Mouse (Mus musculus): ENCODE data around the gene Asxl2. TPM values are rescaled to one million over a fixed set of nuclear protein-coding genes. Genes with fewer than 3 reads are reported as not detected.
"Not testable (repeated sequence)": the region's sequence is repeated elsewhere in the genome, so short reads cannot be mapped to it uniquely, and the experiment has no call there.

Asxl2 gene
- polyA plus RNA-seq, 1 experiment, result 60.9 TPM

DNA sequence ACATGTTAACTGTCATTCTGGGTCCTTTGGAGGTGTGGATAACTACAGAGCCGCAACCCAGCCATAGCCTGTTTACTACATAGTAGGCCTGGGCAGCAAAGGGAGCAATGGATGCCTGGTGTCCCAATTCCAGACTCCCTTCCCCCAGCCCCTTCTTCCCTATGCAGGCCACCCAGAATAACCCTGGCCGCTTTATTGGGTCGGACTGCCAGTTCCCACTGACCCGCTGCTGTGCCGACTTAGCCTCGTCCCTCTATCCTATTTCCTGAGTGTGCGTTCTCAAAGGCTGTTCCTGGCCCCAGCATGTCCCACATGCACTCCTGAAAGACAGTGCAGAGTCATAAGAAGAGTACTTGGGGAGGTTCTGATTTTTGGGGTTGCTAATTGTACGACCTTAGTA lies 29.7 kb upstream of the Asxl2 start:
- H3K9me3 ChIP-seq (replicated peaks; ENCODE audit: control insufficient read depth, insufficient read depth, low read length, poor library complexity, severe bottlenecking), result no peaks in the 10 kb centered on the region
- TF ChIP-seq EP300 (IDR thresholded peaks at IDR 0.05; ENCODE audit: insufficient read depth, low read depth, low read length), result no peak
- no peak for TF ChIP-seq CTCF (IDR thresholded peaks at IDR 0.05; ENCODE audit: low read depth, low read length)
- no peak for TF ChIP-seq POLR2A (IDR thresholded peaks at IDR 0.05; ENCODE audit: insufficient read depth, low read length)
- H3K36me3 ChIP-seq (ENCODE audit: control insufficient read depth, insufficient read depth, low read length, poor library complexity, severe bottlenecking), result no peaks in the 10 kb centered on the region
- no peaks in the 10 kb centered on the region for H3K27me3 ChIP-seq (ENCODE audit: control insufficient read depth, insufficient read depth, low read length, poor library complexity, severe bottlenecking)
- H3K27ac ChIP-seq (ENCODE audit: insufficient read depth, low read length), result no peak overlapping the region
- H3K4me1 ChIP-seq (ENCODE audit: control insufficient read depth, insufficient read depth, low read length), result no peaks in the 10 kb centered on the region
- H3K9ac ChIP-seq (ENCODE audit: low read depth, poor library complexity, severe bottlenecking), result no peak overlapping the region
- no peak overlapping the region for H3K4me3 ChIP-seq (ENCODE audit: low read depth, low read length)

DNA sequence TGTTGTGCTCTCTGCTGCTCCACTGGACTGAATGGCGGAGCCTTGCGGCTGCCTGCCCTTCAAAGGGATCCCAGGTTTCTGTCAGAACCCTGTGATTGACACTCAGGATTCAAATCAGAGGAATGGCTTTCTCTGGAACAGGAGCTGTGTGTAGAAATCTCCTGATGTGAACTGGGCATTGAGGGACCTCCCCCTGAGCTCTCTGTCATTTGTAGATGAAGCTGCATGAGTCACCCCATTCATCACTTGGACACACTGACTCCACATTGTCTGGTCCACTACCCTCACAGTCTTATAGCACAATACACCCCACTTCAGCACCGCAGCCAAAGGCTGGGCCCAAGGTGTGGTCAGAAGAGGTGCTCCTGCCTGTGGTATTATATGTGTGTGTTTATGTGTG lies 21.0 kb upstream of the Asxl2 start:
- not testable (repeated sequence) for H3K27me3 ChIP-seq (ENCODE audit: control insufficient read depth, insufficient read depth, low read length, poor library complexity, severe bottlenecking); H3K4me1 ChIP-seq (ENCODE audit: control insufficient read depth, insufficient read depth, low read length); H3K9ac ChIP-seq (ENCODE audit: low read depth, poor library complexity, severe bottlenecking); H3K9me3 ChIP-seq (replicated peaks; ENCODE audit: control insufficient read depth, insufficient read depth, low read length, poor library complexity, severe bottlenecking); H3K4me3 ChIP-seq (ENCODE audit: low read depth, low read length); H3K27ac ChIP-seq (ENCODE audit: insufficient read depth, low read length)
- peaks cover 11% of the 10 kb centered on the region for H3K36me3 ChIP-seq (ENCODE audit: control insufficient read depth, insufficient read depth, low read length, poor library complexity, severe bottlenecking)

DNA sequence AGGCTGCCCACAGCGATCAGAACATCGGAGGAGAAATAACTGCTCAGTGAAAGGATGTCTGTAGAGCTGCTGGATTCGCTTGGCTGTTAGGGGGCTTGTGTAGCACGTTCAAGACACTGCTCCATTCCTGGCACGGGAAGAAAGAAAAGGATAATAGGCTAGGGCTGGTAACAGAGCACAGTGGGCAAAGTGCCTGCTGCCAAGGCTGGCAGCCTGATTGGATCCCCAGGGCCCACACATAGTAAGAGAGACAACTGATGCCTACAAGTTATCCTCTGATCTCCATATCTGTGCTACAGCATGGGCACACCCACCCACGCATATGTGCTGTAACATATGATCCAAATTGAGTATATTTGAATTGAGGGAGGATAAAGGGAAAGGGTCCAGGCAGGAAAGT lies 20.1 kb upstream of the Asxl2 start:
- Histone ChIP-seq H3K27ac (ENCODE audit: insufficient read depth, low read length) (no peak overlapping the region), H3K9ac (ENCODE audit: low read depth, poor library complexity, severe bottlenecking) (no peak overlapping the region), H3K9me3 (replicated peaks; ENCODE audit: control insufficient read depth, insufficient read depth, low read length, poor library complexity, severe bottlenecking) (no peaks in the 10 kb centered on the region), H3K36me3 (ENCODE audit: control insufficient read depth, insufficient read depth, low read length, poor library complexity, severe bottlenecking) (peaks cover 15% of the 10 kb centered on the region), H3K4me3 (ENCODE audit: low read depth, low read length) (no peak overlapping the region), H3K27me3 (ENCODE audit: control insufficient read depth, insufficient read depth, low read length, poor library complexity, severe bottlenecking) (no peaks in the 10 kb centered on the region), H3K4me1 (ENCODE audit: control insufficient read depth, insufficient read depth, low read length) (no peaks in the 10 kb centered on the region)
- no peak for TF ChIP-seq EP300 (IDR thresholded peaks at IDR 0.05; ENCODE audit: insufficient read depth, low read depth, low read length)
- TF ChIP-seq CTCF (IDR thresholded peaks at IDR 0.05; ENCODE audit: low read depth, low read length), result no peak
- no peak for TF ChIP-seq POLR2A (IDR thresholded peaks at IDR 0.05; ENCODE audit: insufficient read depth, low read length)

DNA sequence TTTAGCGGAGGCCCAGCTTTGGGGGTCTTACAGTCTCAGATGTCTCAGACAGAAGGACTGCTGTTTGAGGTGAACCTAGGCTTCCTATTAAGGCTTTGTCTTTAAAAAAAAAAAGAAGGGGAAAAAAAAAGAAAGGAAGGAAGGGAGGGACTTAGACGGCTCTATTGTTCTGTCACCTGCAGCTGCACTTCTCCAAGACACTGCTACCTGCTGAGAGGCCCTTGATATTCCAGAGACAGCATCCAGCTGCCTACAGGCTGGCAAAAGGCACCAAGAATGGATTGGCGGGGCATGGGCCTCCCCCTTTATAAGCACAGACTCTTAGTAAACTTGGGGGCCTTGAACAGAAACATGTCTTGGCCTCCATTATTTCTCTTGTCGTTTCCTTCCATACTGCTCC lies 11.7 kb upstream of the Asxl2 start:
- Histone ChIP-seq H3K4me1 (ENCODE audit: control insufficient read depth, insufficient read depth, low read length) (no peaks in the 10 kb centered on the region), H3K36me3 (ENCODE audit: control insufficient read depth, insufficient read depth, low read length, poor library complexity, severe bottlenecking) (peaks cover 41% of the 10 kb centered on the region), H3K9ac (ENCODE audit: low read depth, poor library complexity, severe bottlenecking) (no peak overlapping the region), H3K27ac (ENCODE audit: insufficient read depth, low read length) (peak overlapping the region; percentile 6; the same call in 1 of the 2 replicates), H3K4me3 (ENCODE audit: low read depth, low read length) (no peak overlapping the region), H3K27me3 (ENCODE audit: control insufficient read depth, insufficient read depth, low read length, poor library complexity, severe bottlenecking) (no peaks in the 10 kb centered on the region), H3K9me3 (replicated peaks; ENCODE audit: control insufficient read depth, insufficient read depth, low read length, poor library complexity, severe bottlenecking) (no peaks in the 10 kb centered on the region; the same call in 1 of the 2 replicates)
- TF ChIP-seq CTCF (IDR thresholded peaks at IDR 0.05; ENCODE audit: low read depth, low read length), result no peak
- no peak for TF ChIP-seq EP300 (IDR thresholded peaks at IDR 0.05; ENCODE audit: insufficient read depth, low read depth, low read length)
- TF ChIP-seq POLR2A (IDR thresholded peaks at IDR 0.05; ENCODE audit: insufficient read depth, low read length), result no peak

DNA sequence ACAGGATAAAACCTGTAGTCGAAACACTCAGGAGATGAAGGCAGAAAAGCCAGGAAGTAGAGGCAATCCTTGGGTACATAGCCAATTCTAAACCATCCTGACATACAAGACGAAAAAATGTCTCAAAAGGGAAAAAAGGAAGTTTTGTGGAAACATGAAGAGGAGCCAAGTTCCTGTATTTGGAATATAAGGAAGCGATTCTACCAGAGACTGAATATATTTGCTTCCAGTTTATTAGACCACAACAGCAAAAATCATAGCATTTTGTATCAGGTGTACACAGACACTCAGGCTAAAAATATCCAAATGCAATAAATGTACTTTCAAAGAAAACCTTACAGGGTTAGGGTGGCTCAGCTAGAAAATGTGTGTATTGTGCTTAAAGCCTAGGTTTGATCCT lies 7.9 kb upstream of the Asxl2 start:
- no peaks in the 10 kb centered on the region; the same call in 1 of the 2 replicates for H3K9me3 ChIP-seq (replicated peaks; ENCODE audit: control insufficient read depth, insufficient read depth, low read length, poor library complexity, severe bottlenecking)
- no peak overlapping the region for H3K9ac ChIP-seq (ENCODE audit: low read depth, poor library complexity, severe bottlenecking)
- H3K4me1 ChIP-seq (ENCODE audit: control insufficient read depth, insufficient read depth, low read length), result no peaks in the 10 kb centered on the region
- TF ChIP-seq POLR2A (IDR thresholded peaks at IDR 0.05; ENCODE audit: insufficient read depth, low read length) (no peak), EP300 (IDR thresholded peaks at IDR 0.05; ENCODE audit: insufficient read depth, low read depth, low read length) (no peak), CTCF (IDR thresholded peaks at IDR 0.05; ENCODE audit: low read depth, low read length) (no peak)
- H3K36me3 ChIP-seq (ENCODE audit: control insufficient read depth, insufficient read depth, low read length, poor library complexity, severe bottlenecking), result peaks cover 65% of the 10 kb centered on the region
- no peak overlapping the region for H3K4me3 ChIP-seq (ENCODE audit: low read depth, low read length)
- H3K27ac ChIP-seq (ENCODE audit: insufficient read depth, low read length), result no peak overlapping the region
- no peaks in the 10 kb centered on the region for H3K27me3 ChIP-seq (ENCODE audit: control insufficient read depth, insufficient read depth, low read length, poor library complexity, severe bottlenecking)

DNA sequence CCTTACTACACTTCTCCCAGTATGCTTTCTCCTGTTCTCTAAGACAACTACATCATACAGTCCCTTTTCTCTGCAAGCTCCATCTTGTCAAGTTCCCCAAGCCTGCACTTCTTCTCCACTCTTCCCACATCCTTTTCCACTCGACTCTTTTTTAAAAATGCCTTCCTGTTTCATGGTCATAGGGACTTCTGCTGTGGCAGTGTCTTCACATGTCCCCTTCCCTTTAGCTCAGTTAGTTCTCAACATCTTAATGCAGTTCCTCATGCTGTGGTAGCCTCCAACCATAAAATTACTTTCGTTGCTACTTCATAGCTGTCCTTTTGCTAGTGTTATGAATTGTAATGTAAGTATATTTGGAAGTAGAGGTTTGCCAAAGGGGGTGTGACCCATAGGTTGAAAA lies 6.1 kb upstream of the Asxl2 start:
- no peaks in the 10 kb centered on the region for H3K27me3 ChIP-seq (ENCODE audit: control insufficient read depth, insufficient read depth, low read length, poor library complexity, severe bottlenecking)
- H3K4me1 ChIP-seq (ENCODE audit: control insufficient read depth, insufficient read depth, low read length), result no peaks in the 10 kb centered on the region
- H3K4me3 ChIP-seq (ENCODE audit: low read depth, low read length), result no peak overlapping the region
- H3K9ac ChIP-seq (ENCODE audit: low read depth, poor library complexity, severe bottlenecking), result no peak overlapping the region
- H3K27ac ChIP-seq (ENCODE audit: insufficient read depth, low read length), result no peak overlapping the region
- TF ChIP-seq EP300 (IDR thresholded peaks at IDR 0.05; ENCODE audit: insufficient read depth, low read depth, low read length), result no peak
- no peak for TF ChIP-seq CTCF (IDR thresholded peaks at IDR 0.05; ENCODE audit: low read depth, low read length)
- no peak for TF ChIP-seq POLR2A (IDR thresholded peaks at IDR 0.05; ENCODE audit: insufficient read depth, low read length)
- H3K36me3 ChIP-seq (ENCODE audit: control insufficient read depth, insufficient read depth, low read length, poor library complexity, severe bottlenecking), result peaks cover 63% of the 10 kb centered on the region
- H3K9me3 ChIP-seq (replicated peaks; ENCODE audit: control insufficient read depth, insufficient read depth, low read length, poor library complexity, severe bottlenecking), result no peaks in the 10 kb centered on the region; the same call in 1 of the 2 replicates

All from ES-Bruce4 (cell line).